Mouse (Mus musculus): ENCODE data around the gene Wdr37.
A peak's percentile ranks its signal among the peaks of the same experiment; 100 is the strongest.

Wdr37 gene

DNA sequence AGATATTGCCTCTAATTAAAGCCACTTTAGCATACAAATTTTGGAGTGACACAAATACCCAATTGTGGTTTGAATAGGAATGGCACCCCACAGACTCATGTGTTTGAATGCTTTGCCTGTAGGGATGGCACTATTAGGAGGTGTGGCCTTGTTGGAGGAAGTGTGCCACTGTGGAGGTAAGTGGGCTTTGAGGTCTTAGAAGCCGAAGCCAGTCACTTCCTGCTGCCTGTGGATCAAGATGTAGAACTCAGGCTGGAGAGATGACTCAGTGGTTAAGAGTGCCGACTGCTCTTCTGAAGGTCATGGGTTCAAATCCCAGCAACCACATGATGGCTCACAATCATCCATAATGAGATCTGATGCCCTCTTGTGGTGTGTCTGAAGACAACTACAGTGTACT, 30.8 kb downstream of the Wdr37 start:
- DNase-seq (ENCODE audit: low read depth, low spot score) = no peak

DNA sequence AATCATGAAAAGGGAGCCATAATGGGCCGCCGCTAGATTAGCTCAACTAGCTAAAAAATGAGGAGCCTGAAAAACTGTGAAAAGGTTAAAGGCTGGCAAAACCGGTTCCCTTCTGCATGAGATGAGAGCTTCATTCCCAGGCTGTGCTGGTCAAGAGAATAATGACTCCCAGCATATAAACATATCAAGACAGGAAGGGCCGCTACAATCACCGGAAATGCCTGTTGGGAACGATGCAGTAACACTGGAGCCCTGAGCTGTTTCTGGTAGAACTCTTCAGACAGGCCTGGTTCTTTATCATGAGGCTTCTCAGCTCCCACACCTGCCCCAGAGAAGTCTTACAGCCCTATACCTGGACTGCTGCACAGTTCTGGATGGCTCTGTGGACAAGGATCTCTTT, 31.8 kb downstream of the Wdr37 start:
- no peak for DNase-seq (ENCODE audit: low read depth, low spot score)

DNA sequence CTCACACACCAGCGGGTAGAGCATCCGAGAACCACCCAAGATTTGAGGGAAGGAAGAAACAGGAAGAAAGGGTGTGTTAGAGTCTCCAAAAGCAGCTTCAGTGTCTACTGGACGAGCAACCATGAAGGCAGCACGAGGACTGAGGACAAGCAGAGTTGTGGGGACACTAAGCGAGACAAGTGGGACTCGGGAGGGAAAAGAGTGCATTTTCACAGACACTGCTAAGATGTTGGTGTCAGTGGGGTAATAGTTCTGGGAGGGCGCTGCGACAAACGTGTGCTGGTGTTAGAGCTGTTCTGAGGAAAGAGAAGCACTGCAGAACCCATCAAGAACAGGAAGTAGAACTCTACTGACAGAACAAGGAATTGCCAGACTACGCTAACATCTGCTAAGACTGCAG, 32.6 kb downstream of the Wdr37 start:
- no peak for DNase-seq (ENCODE audit: low read depth, low spot score)

DNA sequence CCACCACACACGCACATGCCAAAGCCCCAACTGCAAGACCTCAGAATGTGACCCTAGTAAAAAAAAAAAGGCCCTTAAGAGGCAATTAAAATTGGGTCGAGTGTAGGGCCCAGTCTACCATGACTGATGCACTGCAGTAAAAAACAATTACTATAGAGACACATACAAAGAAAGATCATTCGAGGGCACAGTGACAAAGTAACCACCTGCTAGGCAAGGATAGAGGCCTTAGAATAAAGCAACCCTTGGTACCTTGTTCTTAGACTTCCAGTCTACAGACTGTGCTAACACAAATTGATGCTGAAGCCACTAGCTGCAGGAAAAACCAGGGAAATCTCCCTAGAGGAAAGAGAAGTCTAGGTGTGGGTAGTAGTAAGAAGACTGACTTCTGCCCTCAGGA, 33.3 kb downstream of the Wdr37 start:
- no peak for DNase-seq (ENCODE audit: low read depth, low spot score)

DNA sequence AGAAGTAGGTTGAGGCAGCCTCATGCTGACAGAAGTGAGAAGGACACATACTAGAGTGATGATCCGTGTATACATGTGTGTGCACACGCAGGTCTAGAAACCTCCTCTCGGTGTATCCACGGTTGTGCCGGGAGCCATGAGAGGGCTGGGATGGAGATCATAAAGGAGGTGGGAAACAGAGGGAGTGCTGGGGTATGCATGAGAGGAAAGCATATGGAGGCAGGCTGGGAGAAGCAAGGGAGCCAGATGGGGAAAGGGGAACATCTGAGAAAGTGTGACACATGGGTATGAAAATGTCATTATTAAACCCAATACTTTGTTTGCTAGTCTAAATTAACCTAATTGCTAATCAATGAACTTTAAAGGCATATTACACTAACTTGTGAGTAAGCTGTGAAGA, 37.1 kb downstream of the Wdr37 start:
- no peak for DNase-seq (ENCODE audit: low read depth, low spot score)

DNA sequence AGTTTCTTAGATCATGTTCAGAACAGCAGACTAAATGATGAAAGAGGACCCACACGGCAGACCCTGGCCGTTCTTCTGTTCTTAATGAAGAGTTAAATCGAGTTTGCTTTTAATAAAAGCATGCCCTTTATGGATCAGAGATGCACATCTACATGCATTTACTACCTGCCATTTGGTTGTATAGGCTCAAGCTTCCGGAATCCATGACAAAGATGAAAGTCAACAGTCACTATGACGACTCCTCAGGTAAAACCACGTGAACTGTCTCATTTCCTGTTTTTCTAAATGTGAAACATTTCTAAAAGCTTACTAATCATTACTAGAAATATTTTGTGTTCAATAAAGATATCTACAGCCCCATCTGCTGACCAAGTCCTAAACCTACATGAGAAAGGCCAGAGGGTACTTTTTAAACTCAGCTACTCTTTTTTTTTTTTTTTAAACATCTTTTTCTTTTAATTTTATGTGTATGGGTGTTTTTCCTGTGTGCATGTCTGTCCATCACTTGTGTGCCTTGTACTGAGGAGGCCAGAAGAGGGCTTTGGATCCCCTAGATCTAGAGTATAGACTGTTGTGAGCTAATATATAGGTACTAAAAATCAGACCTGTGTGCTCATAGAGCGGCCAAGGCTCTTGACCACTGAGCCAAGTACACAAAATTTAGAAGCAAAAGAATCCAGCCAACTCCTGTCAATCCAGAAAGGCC, 40.0 kb downstream of the Wdr37 start:
- DNase-seq (ENCODE audit: low read depth, low spot score) = no peak

DNA sequence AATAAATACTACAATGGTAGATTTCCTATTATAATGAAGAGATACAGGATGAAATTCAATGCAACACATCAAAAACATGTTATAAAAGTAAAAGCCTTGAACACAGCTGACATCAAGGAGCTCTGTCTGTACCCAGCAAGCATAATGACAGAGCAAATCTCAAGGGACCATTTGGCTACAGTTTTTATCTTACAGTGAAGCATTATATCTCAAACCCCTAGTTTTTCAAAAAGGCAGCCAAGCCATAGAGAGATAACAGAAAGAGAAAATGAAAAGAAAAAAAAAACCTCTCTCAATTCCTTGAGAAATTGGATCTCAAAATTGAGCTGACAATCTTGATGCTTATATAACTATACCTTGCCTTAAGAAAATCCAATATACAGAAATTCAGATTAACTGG, 41.0 kb downstream of the Wdr37 start:
- no peak for DNase-seq (ENCODE audit: low read depth, low spot score)

DNA sequence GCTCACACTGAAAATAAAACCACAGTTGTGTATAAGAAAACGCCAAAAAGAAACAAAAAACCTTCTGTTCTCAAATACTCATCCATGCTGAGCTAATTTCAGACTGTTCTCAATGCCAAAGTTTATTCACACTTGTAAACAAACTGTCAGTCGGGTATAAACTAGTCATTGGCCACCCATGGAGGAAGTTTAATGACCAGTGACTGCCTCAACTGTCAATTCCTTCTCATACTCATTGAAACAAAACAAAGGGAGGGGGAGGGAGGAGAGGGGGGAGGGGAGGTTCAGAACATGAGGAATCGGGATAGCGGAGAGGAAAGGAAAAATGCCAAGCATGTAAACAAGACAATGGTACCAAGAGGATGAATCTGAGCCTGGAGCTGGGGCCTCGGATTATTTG, 41.9 kb downstream of the Wdr37 start:
- DNase-seq (ENCODE audit: low read depth, low spot score) = no peak

DNA sequence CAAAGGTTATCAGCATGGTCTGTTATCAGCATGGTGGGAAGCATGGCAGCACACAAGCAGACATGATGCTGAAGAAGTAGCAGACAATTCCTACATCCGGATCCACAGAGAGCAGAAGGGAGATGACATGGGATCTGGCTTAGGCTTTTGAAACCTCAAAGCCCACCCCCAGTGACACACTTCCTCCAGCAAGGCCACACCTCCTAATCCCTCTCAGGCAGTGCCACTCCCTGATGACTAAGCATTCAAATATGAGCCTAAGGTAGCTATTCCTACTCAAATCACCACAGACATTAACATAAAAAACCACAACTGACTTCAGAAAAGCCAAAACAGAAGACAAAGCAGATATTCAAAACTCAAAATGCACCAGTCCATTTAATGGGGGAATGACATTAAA, 42.8 kb downstream of the Wdr37 start:
- no peak for DNase-seq (ENCODE audit: low read depth, low spot score)

DNA sequence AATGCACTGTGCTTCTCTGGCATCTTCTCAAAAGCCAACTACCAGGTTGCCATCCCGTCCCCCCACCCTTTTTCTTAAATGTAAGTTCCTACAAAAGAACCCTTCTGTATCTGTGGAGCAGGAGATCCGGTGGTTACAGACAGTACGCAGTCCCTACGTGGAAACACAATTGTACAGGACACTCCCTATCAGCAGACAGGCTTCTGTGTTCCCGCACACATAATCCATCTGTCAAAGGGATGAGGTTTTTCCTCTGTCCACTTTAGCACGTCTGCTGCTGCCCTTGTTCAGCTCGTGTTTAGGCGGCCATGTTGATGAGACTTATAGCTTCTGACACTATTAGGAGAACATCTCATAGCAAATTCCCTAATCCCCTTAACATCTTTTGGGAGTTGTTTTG, 48.2 kb downstream of the Wdr37 start:
- no peak for DNase-seq (ENCODE audit: low read depth, low spot score)

DNA sequence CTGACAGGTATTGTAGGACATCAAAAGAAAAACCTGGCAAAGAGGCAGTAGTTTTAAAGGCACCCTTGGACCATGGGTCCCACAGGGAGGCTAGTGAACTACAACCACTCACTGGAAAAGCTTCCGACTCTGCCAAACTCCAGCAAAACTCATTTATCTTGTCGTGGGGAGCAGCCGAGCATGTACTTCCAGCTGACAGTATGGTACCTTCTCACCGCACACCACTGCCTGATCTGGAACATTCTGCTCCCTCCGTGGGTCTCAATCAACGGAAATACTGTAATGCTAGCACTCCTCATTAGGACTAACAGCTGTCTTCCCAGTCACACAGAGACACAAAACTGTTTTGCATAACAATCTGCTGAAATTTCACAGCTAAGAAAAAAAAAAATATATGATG, 48.6 kb downstream of the Wdr37 start:
- DNase-seq (ENCODE audit: low read depth, low spot score) = no peak

DNA sequence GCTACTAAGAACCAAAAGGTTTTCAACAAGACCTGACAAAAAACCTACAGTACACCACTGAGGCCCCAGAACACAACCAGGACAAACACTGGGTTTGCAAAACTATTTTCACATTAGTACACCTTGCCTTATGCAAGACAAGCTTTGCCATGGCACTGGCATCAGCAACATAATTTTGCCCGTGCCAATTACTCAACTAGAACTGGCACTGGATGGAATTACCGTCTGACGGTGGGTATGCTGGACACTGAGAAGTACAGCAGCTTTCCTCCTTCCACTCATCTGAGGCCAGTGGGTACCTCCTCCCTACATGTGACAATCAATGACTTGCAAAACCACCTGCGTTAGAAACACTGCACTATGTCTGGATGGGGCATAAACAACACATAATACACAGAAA, 49.5 kb downstream of the Wdr37 start:
- no peak for DNase-seq (ENCODE audit: low read depth, low spot score)

DNA sequence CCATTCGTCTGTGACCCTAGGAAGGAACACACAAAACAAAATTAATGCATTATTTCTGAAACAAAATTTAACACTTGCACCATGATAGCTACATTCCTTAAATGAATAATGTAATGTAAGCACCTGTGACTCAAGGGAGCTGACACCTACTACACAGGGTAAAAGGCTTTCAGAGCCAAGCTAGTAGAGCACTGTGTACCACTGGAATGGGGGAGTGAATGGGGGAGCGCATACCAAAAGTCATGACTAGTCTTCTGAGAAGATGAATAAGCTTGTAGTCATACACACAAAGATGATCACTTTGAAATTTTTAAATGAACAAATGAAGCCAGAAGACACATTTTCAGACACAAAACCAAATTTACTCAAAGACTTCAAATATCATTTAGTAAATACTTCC, 65.8 kb downstream of the Wdr37 start:
- no peak for DNase-seq (ENCODE audit: low read depth, low spot score)

DNA sequence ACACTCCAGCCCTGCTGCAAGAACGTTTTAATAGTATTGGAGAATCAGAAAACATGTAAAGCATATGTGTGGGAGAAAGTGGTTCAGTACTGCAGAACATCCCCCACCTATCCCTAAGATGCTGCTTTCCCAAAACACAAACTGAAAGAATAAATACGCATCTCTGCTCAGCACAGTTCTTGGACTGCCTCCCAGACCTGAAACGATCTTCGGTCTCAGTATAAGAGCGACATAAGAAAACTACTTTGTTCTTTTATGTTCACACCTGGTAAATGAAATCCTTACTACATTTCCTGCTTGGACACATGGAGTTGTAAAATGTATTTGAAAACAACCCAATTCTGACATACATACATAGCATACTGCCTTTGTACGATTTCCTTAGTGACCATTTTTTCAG, 71.1 kb downstream of the Wdr37 start:
- DNase-seq (ENCODE audit: low read depth, low spot score) = no peak

DNA sequence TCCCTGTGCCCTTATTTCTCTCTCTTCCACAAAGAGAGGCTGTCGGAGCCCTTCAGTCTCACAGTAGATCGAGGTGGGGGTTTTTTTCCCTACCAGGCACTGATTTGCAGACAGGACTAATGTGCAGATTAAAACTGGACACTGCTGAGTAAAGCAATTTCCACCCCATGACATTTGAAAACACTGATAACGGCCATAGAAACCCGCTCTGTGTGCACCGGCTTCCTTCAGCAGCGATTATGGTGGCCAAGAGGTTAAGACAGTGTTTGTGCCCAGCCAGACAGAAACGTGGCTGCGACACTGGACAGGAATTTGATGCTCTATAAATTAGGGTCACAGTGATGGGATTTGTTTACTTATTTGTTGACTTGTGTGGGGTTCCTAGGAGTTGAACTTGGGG, 78.5 kb downstream of the Wdr37 start:
- DNase-seq (ENCODE audit: low read depth, low spot score) = no peak

DNA sequence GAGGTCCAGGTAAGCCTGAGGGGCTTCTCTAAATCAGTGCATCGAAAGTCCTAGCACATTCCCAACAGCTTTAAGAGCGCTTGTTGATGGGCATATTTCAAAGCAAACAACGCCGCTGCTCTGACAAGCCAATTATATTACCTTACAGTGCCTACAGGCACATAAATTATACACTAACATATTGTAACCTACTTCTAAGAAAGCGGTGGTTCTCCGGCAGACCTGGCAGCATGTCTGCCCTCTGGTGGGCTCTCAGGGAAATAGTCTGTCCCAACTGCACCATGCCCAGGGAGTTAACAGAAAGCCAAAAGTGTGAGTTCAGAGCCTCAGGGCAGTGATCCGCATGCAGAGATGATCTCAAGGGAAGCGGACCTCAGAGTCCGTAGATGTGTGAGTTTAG, 86.5 kb downstream of the Wdr37 start:
- DNase-seq (ENCODE audit: low read depth, low spot score) = peak; percentile 62

DNA sequence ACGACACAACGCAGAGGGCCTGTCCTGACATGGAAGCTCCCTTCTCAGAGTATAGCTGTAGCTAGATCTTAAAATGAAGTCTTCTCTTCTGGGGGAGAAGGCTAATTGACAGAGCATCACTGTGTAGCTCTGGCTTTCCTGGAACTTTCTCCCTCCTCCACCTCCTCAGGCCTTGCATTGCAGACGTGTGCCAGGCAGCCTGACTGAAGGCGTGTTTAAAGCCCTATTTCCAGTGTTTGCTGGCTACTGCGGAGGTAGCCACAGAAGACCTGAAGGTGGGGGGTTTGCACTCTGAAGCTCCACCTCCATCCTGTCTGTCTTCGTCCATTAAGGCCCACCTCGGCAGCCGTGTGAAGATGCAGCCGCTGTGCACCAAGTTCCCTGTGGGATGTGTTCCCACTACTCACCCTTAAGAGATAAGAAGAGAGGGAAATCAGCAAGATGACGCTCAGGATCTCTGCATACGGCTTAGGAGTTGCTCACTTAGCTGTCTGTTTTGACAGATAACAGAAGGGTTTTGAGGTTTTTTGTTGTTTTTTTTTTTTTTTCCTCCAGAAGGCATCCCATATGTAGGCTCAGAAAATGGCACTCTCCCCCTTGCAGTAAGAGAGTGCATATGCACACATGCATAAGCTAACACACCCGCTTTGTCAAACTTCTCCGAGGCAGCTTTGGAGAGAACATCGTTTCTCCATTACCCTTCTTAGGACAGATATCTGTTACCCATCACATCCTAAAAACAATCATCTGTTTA, 87.2 kb downstream of the Wdr37 start:
- DNase-seq (ENCODE audit: low read depth, low spot score) = no peak

DNA sequence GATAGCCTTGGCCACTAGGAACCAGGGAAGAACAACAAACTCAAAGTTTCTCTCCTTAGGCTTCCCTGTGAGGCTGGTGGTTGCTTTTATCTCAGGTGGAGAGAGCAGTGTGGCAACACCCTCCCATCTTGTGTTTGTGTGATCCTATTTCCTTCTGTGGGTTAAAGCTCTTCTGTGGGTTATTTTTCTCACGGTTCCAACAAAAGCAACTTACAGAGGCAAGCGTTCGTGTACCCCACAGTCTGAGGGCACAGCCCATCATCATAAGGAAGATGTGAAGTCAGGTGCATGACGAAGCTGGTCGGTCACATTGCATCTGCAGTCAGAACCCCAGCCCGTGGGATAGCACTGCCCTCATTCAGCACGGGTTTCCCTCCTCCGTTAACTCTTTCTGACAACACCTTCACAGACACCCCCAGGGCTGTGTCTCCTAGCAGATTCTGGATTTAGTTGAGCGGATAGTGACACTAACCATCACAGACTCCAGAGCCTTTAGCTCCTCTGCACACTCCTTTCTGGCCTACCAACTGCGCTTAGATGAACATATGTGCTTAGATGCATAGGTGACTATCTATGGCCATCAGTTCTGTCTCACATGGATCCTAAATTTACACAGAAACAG, 87.9 kb downstream of the Wdr37 start:
- DNase-seq (ENCODE audit: low read depth, low spot score) = no peak

DNA sequence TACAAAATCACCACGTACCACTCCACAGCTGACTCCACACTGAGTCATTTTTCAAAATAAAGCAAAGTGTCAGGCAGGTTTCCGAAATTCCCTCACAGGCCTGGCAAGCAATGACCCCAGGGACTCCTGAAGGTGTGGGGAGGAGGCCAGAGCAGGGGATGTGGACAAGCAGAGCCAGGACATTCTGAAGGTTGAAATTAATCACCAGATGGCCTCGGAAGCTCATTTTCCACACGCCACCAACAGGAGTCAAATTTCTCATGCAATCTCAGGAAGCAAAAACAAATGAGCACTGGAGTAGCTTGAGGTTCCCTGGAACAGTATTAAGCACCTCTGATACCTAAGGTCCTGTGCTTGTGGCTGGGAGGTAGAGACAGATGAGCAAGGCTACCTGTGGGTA, 89.1 kb downstream of the Wdr37 start:
- DNase-seq (ENCODE audit: low read depth, low spot score) = peak; percentile 31

DNA sequence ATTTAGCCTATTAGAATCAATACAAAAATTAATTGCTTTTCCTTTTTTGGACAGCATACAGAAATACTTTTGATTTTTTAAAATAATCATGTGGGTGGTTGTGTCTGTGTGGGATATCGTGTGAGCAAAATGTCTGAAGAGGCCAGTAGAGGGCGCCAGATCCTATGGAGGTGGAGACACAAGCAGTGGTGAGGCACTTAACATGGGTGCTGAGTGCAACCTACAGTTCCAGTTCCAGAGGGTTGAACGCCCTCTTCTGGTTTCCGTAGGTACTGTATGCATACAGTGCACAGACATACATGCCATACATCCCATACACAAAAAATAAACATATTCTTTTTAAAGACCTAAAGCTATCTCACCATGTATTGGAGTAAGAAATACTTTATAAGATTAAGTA, 91.3 kb downstream of the Wdr37 start:
- DNase-seq (ENCODE audit: low read depth, low spot score) = peak; percentile 50

DNA sequence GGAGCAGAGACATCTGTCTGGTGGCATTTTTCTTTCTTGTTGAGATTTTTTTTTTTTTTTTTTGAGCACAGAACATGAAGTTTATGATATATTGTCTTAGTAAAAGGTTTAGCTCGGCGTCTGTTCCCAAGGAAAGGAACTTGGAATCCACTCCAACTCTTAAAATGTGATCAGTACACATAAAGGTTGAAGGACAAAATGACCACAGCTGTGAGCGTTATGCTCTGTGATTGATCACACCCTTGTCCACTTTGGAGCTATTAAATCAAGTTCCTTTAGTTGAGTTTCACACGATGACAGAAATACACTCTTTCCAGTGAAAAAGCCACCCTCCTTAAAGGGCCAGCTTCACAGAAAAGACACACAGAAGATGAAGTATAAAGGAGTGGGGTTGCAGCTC, 101.1 kb downstream of the Wdr37 start:
- DNase-seq (ENCODE audit: low read depth, low spot score) = no peak

DNA sequence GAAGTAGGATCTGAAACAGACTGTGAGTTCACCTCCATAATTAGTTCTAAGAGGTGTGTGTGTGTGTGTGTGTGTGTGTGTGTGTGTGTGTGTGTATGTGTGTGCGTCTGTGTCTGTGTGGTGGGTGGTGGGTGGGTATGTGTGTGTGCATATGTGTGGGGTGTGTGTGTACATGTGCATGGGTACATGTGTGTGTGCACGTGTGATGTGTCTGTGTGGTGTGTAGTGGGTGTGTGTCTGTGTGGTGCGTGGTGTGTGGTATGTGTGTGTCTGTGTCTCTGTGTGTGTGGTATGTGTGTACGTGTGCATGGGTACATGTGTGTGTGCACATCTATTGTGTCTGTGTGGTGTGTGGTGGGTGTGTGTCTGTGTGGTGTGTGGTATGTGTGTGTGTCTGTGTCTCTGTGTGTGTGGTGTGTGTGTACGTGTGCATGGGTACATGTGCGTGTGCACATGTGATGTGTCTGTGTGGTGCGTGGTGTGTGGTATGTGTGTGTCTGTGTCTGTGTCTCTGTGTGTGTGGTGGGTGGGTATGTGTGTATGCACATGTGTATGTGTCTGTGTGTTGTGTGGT, 102.0 kb downstream of the Wdr37 start:
- no peak for DNase-seq (ENCODE audit: low read depth, low spot score)

DNA sequence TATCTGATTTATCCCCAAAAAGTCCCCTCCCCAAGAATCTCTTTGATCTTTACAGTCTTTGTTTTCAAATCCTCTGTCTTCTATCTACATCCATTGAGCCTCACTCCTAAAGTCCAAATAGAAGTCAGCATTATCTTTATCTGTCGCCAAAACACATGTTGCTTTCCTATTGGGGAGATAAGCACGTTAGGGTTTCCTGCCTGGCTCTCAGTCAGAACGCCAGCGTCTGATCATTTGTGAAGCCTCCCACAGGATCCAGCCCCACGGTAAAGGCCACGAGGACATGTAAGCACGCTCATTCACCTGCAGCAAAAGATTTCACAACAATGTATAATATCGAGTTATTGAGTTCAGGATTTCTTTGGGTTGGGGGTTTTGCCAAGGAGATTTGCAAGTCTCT, 110.8 kb downstream of the Wdr37 start:
- DNase-seq (ENCODE audit: low read depth, low spot score) = no peak

All from forelimb bud, embryonic 11.5 days (tissue).